ENCODE assay signal across 8 mouse cellular contexts in the genomic region with DNA sequence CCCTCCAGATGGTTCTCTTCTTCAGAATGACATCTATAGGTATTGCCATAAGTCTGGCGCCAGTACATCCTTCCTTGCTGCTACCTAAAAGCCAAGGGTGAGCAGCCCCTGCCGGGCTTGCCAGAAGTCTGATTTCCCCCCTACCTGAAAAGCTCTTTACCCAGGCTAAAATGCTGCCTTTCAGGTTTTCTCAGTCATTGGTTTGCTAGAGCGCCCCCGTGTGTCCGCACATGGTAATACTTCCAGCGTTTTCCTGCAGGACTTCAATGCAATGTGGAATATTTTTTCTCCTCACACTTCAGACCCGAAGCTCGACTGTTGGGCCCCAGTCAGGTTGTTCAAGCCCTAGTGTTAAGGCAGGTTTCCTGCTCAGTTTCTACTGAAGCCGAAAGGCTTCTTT. TPM values are rescaled to one million over a fixed set of nuclear protein-coding genes. Genes with fewer than 3 reads are reported as not detected.
A peak's percentile ranks its signal among the peaks of the same experiment; 100 is the strongest.
DNase-seq lines count a peak whose midpoint lies in the region.

No protein-coding gene starts in this region.

- peak; percentile 42 to 79 for DNase-seq in adrenal gland, adult (ENCODE audit: inconsistent age in 2 of 2, low spot score in 1 of 2)
- DNase-seq in adrenal gland, postnatal 4 days (ENCODE audit: low spot score in 2 of 2) = no peak
- DNase-seq in ovary, postnatal 10 days (ENCODE audit: low spot score) = peak; percentile 32
- DNase-seq in ovary, adult 18-20 months (ENCODE audit: low spot score) = no peak
- peak; percentile 55 for DNase-seq in embryo, embryonic 11 days
- peak; percentile 37 to 76 for DNase-seq in layer of hippocampus, adult 18-20 months (ENCODE audit: low spot score in 2 of 2)
- peak; percentile 22 for DNase-seq in lung, postnatal 25 days (ENCODE audit: low spot score)
- peak; percentile 38 to 69 for DNase-seq in spleen, postnatal 10 days (ENCODE audit: low spot score in 2 of 2)

RNA-seq across cellular contexts. Expression of gene Sowahd, which starts 5.9 kb away (rescaled TPM):
- 1 to 10 TPM in 1 of 2 experiments, under 1 TPM in 1; 0.85 to 1.1 TPM for total RNA-seq in adrenal gland, postnatal 4 days (2021)
- total RNA-seq in layer of hippocampus, adult 18-20 months (2021) = not detected

RNA-seq across cellular contexts. Expression of gene Rpl39, which starts 42.5 kb away (rescaled TPM):
- 100 to 1,000 TPM; 876 to 893 TPM for total RNA-seq in adrenal gland, postnatal 4 days (2021)
- 100 to 1,000 TPM; 252 to 254 TPM for total RNA-seq in layer of hippocampus, adult 18-20 months (2021)

RNA-seq across cellular contexts. Expression of gene Sept6, which starts 51.1 kb away (rescaled TPM):
- total RNA-seq in adrenal gland, postnatal 4 days (2021) = 10 to 100 TPM; 30.8 to 35.1 TPM
- total RNA-seq in layer of hippocampus, adult 18-20 months (2021) = 10 to 100 TPM; 47.6 to 48.4 TPM

Comparison
In these comparisons a context has a peak if more than half of its experiments do, and no peak if none do; other contexts are left out.
1. DNase-seq: peak in adrenal gland, adult (2 of 2), ovary, postnatal 10 days (single experiment), embryo, embryonic 11 days (single experiment), layer of hippocampus, adult 18-20 months (2 of 2), lung, postnatal 25 days (single experiment) and spleen, postnatal 10 days (2 of 2); none in adrenal gland, postnatal 4 days (0 of 2) and ovary, adult 18-20 months (single experiment).